Mouse (Mus musculus) myocyte (in vitro differentiated cells): Measurements from ENCODE around the gene Eid3.

Experiments
- E2F4 ChIP-seq: IDR thresholded peaks from one replicate; pipeline ENCODE4 v1.6.1; 2011; ENCODE audit warnings: mild to moderate bottlenecking, control low read depth, moderate library complexity; ENCODE audit not compliant: insufficient read depth
- MAX ChIP-seq: IDR thresholded peaks from one replicate; pipeline ENCODE4 v1.6.1; 2011; ENCODE audit warnings: low read depth, mild to moderate bottlenecking, control low read depth
- MYOD1 ChIP-seq, 3 experiments: IDR thresholded peaks; one replicate each; pipeline ENCODE4 v1.6.1; 2011; ENCODE audit warnings: control low read depth in 2 of 3, low read depth in 2 of 3, mild to moderate bottlenecking in 2 of 3, moderate library complexity in 1 of 3; ENCODE audit not compliant: insufficient read length in 2 of 3, control insufficient read depth in 1 of 3
- MYOG ChIP-seq, 3 experiments: IDR thresholded peaks; one replicate each; pipeline ENCODE4 v1.6.1; 2011; ENCODE audit warnings: control low read depth in 2 of 3, low read depth in 2 of 3, mild to moderate bottlenecking in 2 of 3; ENCODE audit not compliant: insufficient read length in 2 of 3, control insufficient read depth in 1 of 3, insufficient read depth in 1 of 3
- POLR2A ChIP-seq: IDR thresholded peaks from one replicate; pipeline ENCODE4 v1.6.1; 2011; ENCODE audit warnings: low read depth, mild to moderate bottlenecking, control low read depth, moderate library complexity; ENCODE audit not compliant: insufficient read length
- POLR2AphosphoS2 ChIP-seq: IDR thresholded peaks from one replicate; pipeline ENCODE4 v1.6.1; 2011; ENCODE audit warnings: low read depth, control low read depth; ENCODE audit not compliant: insufficient read length
- TCF12 ChIP-seq: IDR thresholded peaks from one replicate; pipeline ENCODE4 v1.6.1; 2011; ENCODE audit warnings: mild to moderate bottlenecking, control low read depth; ENCODE audit not compliant: poor library complexity, insufficient read depth, severe bottlenecking
- TCF3 ChIP-seq: IDR thresholded peaks from one replicate; pipeline ENCODE4 v1.6.1; 2011; ENCODE audit warnings: low read depth, control low read depth; ENCODE audit not compliant: insufficient read length
- USF1 ChIP-seq: IDR thresholded peaks from one replicate; pipeline ENCODE4 v1.6.1; 2011; ENCODE audit warnings: low read depth, mild to moderate bottlenecking, control low read depth, moderate library complexity

GRCm38 (mm10) chr10:82818661-82819060 lies 47.8 kb upstream of the Eid3 start:
- no peak for TF ChIP-seq POLR2A
- no peak for TF ChIP-seq MAX
- TF ChIP-seq MYOD1 (IDR thresholded peaks at IDR 0.05; ENCODE audit: control insufficient read depth in 1 of 3, insufficient read length in 2 of 3, low read depth in 2 of 3): no peak
- TF ChIP-seq USF1: no peak
- no peak for TF ChIP-seq MYOG (IDR thresholded peaks at IDR 0.05; ENCODE audit: control insufficient read depth in 1 of 3, insufficient read depth in 1 of 3, insufficient read length in 2 of 3, low read depth in 2 of 3)
- no peak for TF ChIP-seq POLR2AphosphoS2
- TF ChIP-seq TCF12: no peak
- TF ChIP-seq TCF3: no peak
- no peak for TF ChIP-seq E2F4
